Mouse (Mus musculus): ENCODE results near the gene Cep128. TPM values are rescaled to one million over a fixed set of nuclear protein-coding genes. Genes with fewer than 3 reads are reported as not detected.

Gene Cep128
- total and polyA plus RNA-seq, 3 experiments = 12.7 to 40.1 (median 23.3) TPM

DNA sequence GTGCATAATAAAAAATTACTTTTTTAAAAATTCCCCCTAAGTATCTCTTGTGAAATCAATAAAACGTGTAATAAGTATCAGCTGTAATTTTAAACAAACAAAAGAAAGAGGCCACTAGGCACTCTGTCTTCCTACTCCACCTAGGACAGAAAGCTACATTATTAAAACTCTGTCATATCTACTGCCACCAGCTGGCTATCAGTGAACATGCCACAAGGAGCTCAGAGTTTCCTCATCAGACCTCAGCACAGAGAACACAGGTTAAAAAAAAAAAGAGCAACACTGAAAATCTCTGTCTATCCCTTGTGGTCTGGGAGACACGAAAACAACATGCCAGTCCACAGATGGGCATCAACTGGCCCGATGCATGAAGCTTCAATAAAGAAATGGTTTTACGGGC is 295.9 kb downstream of the Cep128 start:
- TF ChIP-seq EP300 (IDR thresholded peaks at IDR 0.05; ENCODE audit: low read depth in 1 of 2, low read length in 2 of 2) (peak in 1 of 2 experiments; percentile 21; a peak in 1 of 4 replicates), TAL1 (IDR thresholded peaks at IDR 0.05; ENCODE audit: low read length) (no peak), SIN3A (IDR thresholded peaks at IDR 0.05; ENCODE audit: low read length) (no peak), MEF2A (IDR thresholded peaks at IDR 0.05; ENCODE audit: extremely low read depth, insufficient replicate concordance, low read depth, low read length, poor library complexity, severe bottlenecking) (no peak), ZKSCAN1 (IDR thresholded peaks at IDR 0.05; ENCODE audit: low read depth, low read length) (no peak), UBTF (IDR thresholded peaks at IDR 0.05; ENCODE audit: borderline replicate concordance, insufficient read depth, low read depth, low read length) (no peak), ZNF384 (IDR thresholded peaks at IDR 0.05; ENCODE audit: low read depth, low read length) (peak; percentile 80), POLR2AphosphoS2 (IDR thresholded peaks at IDR 0.05; ENCODE audit: low read length) (no peak), TCF12 (IDR thresholded peaks at IDR 0.05; ENCODE audit: low read depth, low read length) (0 out of 2 replicates have a peak, but pooled peaks have one; percentile 20), SMC3 (IDR thresholded peaks at IDR 0.05; ENCODE audit: low read depth, low read length) (peak; percentile 60), MAX (IDR thresholded peaks at IDR 0.05; ENCODE audit: low read length) (no peak), RAD21 (IDR thresholded peaks at IDR 0.05; ENCODE audit: low read depth, low read length) (peak; percentile 33), NELFE (IDR thresholded peaks at IDR 0.05; ENCODE audit: low read depth, low read length) (no peak), CHD1 (IDR thresholded peaks at IDR 0.05; ENCODE audit: low read depth, low read length) (no peak), CTCF (IDR thresholded peaks at IDR 0.05 in 2 of 3, conservative IDR thresholded peaks at IDR 0.05 in 1 of 3; ENCODE audit: control insufficient read depth in 1 of 3, insufficient read depth in 1 of 3, low read depth in 2 of 3, low read length in 3 of 3, poor library complexity in 1 of 3, severe bottlenecking in 1 of 3) (peak in 1 of 3 experiments; percentile 54; a peak in 2 of 6 replicates)
- peak; percentile 55 for DNase-seq (ENCODE audit: low read depth, low spot score)
- H3K4me1 ChIP-seq (ENCODE audit: control insufficient read depth in 1 of 2, insufficient read depth in 2 of 2, low read length in 2 of 2) = no peaks in the 10 kb centered on the region

GRCm38 (mm10) chr12:91085967-91086366 is 298.2 kb downstream of the Cep128 start:
- no peaks in the 10 kb centered on the region for H3K4me1 ChIP-seq (ENCODE audit: control insufficient read depth in 1 of 2, insufficient read depth in 2 of 2, low read length in 2 of 2)
- H3K27me3 ChIP-seq (ENCODE audit: control insufficient read depth in 1 of 2, insufficient read depth in 2 of 2, low read length in 2 of 2) = no peaks in the 10 kb centered on the region
- no peaks in the 10 kb centered on the region; a peak in 1 of 4 replicates for H3K36me3 ChIP-seq (ENCODE audit: control insufficient read depth in 1 of 2, insufficient read depth in 2 of 2, low read length in 2 of 2)
- H3K27ac ChIP-seq (ENCODE audit: control insufficient read depth, low read depth, low read length) = no peak overlapping the region
- no peaks in the 10 kb centered on the region for H3K9me3 ChIP-seq (replicated peaks; ENCODE audit: insufficient read depth, low read length)
- DNase-seq (ENCODE audit: low read depth, low spot score) = no peak
- H3K79me2 ChIP-seq (ENCODE audit: control insufficient read depth, insufficient read depth, low read length, poor library complexity) = no peaks in the 10 kb centered on the region
- no peak for TF ChIP-seq RAD21 (IDR thresholded peaks at IDR 0.05; ENCODE audit: low read depth, low read length)
- no peak for TF ChIP-seq HCFC1 (IDR thresholded peaks at IDR 0.05; ENCODE audit: low read depth, low read length)
- no peak for TF ChIP-seq ELF1 (IDR thresholded peaks at IDR 0.05; ENCODE audit: low read depth, low read length)
- no peak overlapping the region for H3K9ac ChIP-seq (ENCODE audit: control insufficient read depth, low read depth, low read length, poor library complexity, severe bottlenecking)
- H3K4me3 ChIP-seq (ENCODE audit: control insufficient read depth in 1 of 2, insufficient read depth in 1 of 2, low read depth in 2 of 2, low read length in 2 of 2) = no peak overlapping the region

More for the DNA sequence above, 295.9 kb downstream of the Cep128 start:
- H3K79me2 ChIP-seq (ENCODE audit: control insufficient read depth, insufficient read depth, low read length, poor library complexity) = no peaks in the 10 kb centered on the region
- H3K27ac ChIP-seq (ENCODE audit: control insufficient read depth, low read depth, low read length) = no peak overlapping the region
- H3K9ac ChIP-seq (ENCODE audit: control insufficient read depth, low read depth, low read length, poor library complexity, severe bottlenecking) = no peak overlapping the region
- no peaks in the 10 kb centered on the region for H3K9me3 ChIP-seq (replicated peaks; ENCODE audit: insufficient read depth, low read length)
- H3K36me3 ChIP-seq (ENCODE audit: control insufficient read depth in 1 of 2, insufficient read depth in 2 of 2, low read length in 2 of 2) = no peaks in the 10 kb centered on the region
- no peaks in the 10 kb centered on the region for H3K27me3 ChIP-seq (ENCODE audit: control insufficient read depth in 1 of 2, insufficient read depth in 2 of 2, low read length in 2 of 2)
- no peak overlapping the region for H3K4me3 ChIP-seq (ENCODE audit: control insufficient read depth in 1 of 2, insufficient read depth in 1 of 2, low read depth in 2 of 2, low read length in 2 of 2)
